Mouse (Mus musculus) cerebellum, adult (tissue): ENCODE measurements around the gene Ubox5.
"Not testable (repeated sequence)": the region's sequence is repeated elsewhere in the genome, so short reads cannot be mapped to it uniquely, and the experiment has no call there.

ENCODE experiments used
- ATAC-seq: cut with Nextera tagmentation; 2 replicates; pipeline ENCODE4 v1.9.2; 2017; ENCODE audit warnings: mild to moderate bottlenecking, moderate library complexity, mixed read lengths; ENCODE audit not compliant: insufficient number of reproducible peaks, low FRiP score, low TSS enrichment

Gene Ubox5

GRCm38 (mm10) chr2:130579791-130580190 is 50.0 kb downstream of the Ubox5 start:
- no peak for ATAC-seq

- no peak for ATAC-seq
Observed at GRCm38 (mm10) chr2:130578148-130578547, 51.7 kb downstream of the Ubox5 start.

DNA sequence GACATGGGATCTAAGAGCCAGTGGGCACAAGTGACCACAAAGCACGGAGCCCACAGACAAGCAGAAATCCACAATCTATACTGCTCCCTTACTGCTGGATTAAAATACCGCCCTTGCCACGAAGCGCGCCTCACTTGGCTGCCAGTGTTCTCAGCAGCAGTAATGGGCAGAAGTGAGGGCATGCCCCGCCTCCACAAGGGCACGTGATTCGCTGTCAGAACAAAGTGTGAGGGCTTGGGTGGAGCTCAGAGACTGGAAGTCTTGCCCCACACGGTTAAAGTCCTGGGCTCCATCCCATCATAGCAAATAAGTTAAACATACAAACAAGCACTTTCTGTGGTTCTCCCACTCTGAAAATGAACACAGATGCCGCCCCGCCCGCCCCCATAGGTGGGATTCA is 52.2 kb downstream of the Ubox5 start:
- no peak for ATAC-seq

GRCm38 (mm10) chr2:130577021-130577420 is 52.8 kb downstream of the Ubox5 start:
- ATAC-seq, result no peak

GRCm38 (mm10) chr2:130576564-130576963 is 53.3 kb downstream of the Ubox5 start:
- ATAC-seq, result not testable (repeated sequence)

- no peak for ATAC-seq
Observed at GRCm38 (mm10) chr2:130575873-130576272, 54.0 kb downstream of the Ubox5 start, which contains the start of gene Oxt. Gene Oxt, plus strand, starts transcription at chr2:130576173.

DNA sequence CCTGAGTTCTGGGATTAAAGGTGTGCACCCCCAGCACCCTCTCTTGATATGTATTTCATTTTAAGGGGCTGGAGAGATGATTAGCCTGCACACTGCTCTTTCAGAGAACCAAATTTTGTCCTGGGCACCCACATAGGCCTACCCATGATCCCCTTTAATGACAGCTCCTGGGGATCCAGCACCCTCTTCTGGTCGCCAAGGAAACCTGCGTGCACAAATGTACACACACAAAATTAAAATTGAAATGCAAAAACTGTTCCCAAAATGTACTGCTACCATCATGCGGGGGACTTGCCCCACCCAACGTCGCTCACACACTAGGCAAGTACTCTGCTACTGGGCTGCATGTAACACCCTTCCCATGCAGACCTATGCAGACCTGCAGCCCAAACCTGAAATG is 54.9 kb downstream of the Ubox5 start:
- no peak for ATAC-seq

DNA sequence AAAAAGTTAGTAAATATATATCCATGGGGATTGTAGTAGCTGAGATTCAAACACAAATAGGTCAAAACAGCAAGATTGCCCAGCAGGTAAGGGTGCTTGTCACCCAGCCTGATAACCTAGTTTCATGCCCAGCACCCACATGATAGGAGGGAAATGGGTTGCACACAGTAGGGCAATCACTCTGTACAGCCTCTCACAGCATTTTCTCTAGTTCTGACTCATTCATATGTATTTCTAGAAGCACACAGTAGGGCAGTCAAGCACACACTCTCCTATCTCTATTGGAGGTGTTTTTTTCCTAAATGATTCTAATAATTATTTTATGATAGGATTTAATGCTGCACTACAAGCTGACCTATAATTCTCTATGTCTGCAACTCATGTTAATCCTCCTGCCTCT is 59.9 kb downstream of the Ubox5 start:
- ATAC-seq, result no peak

GRCm38 (mm10) chr2:130568921-130569320 is 60.9 kb downstream of the Ubox5 start:
- ATAC-seq, result no peak

GRCm38 (mm10) chr2:130564983-130565382 is 64.9 kb downstream of the Ubox5 start:
- ATAC-seq, result no peak

DNA sequence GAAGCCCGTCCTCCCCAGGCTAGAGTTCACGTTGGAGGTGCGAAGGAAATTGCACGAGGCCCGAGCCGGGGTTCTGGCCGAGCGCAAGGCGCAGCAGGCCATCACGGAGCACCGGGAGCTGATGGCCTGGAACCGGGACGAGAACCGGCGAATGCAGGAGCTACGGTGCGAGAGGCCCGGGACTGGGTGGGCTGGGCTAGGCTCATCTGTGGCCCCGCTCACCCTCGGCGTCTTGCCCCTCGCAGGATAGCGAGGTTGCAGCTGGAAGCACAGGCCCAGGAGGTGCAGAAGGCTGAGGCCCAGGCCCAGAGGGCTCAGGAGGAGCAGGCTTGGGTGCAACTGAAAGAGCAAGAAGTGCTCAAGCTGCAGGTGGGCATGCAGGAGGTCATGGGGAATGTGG is 65.8 kb downstream of the Ubox5 start:
- ATAC-seq, result peak; percentile 17

- peak; percentile 95 for ATAC-seq
Observed at GRCm38 (mm10) chr2:130563212-130564055, 66.4 kb downstream of the Ubox5 start, which contains the start of gene Mrps26. Gene Mrps26, plus strand, starts transcription at chr2:130563742.

DNA sequence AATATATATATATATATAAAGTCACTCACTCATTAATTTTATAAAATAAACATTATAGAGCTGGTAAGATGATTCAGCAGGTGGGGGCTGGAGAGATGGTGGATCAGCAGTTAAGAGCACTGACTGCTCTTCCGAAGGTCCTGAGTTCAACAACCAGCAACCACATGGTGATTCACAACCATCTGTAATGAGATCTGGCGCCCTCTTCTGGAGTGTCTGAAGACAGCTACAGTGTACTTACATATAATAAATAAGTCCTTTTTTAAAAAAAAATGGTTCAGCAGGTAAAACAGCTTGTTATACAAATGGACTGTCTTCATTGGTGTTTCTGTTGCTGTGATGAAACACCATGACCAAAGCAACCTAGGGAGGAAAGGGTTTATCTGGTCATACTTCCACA is 71.8 kb downstream of the Ubox5 start:
- no peak for ATAC-seq

GRCm38 (mm10) chr2:130557462-130557861 is 72.4 kb downstream of the Ubox5 start:
- ATAC-seq, result no peak

GRCm38 (mm10) chr2:130556292-130556691 is 73.5 kb downstream of the Ubox5 start:
- ATAC-seq, result no peak

GRCm38 (mm10) chr2:130554841-130555240 is 75.0 kb downstream of the Ubox5 start:
- no peak for ATAC-seq

DNA sequence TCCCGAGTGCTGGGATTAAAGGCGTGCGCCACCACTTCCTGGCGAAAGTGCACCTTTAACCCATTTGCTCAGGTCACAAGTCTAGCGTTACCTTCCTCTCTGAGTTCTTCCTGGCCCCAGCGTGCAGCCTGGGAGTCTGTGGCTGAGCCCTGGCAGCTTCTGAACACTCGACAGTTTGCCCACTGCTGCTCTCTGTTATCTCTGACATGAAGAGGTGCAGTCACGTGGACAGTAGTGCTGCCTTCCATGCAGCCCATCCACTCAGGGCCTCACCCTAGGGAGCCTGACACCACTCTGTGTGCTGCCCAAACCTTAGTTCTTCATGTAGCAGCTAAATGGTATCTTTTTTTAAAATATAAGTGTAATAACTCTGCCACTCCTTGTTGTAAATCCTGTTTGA is 82.9 kb downstream of the Ubox5 start:
- ATAC-seq, result no peak

- ATAC-seq, result no peak
Observed at GRCm38 (mm10) chr2:130540266-130540665, 89.6 kb downstream of the Ubox5 start.
